Mouse (Mus musculus) neutrophil, adult 5-6 weeks (primary cell): ENCODE data around the gene Lrrc9. TPM values are rescaled to one million over a fixed set of nuclear protein-coding genes. Genes with fewer than 3 reads are reported as not detected.
A peak's percentile ranks its signal among the peaks of the same experiment; 100 is the strongest.

Experiments used
- ATAC-seq: fragments of 151-379, 151-347 bp; 2 replicates; pipeline ENCODE4 v1.8.0; 2017; ENCODE audit warnings: mild to moderate bottlenecking, moderate TSS enrichment; ENCODE audit not compliant: insufficient number of reproducible peaks, poor library complexity, low FRiP score, severe bottlenecking; ENCODE audit errors: extremely low read depth
- total RNA-seq: library from RNA; stranded (forward); fragments of 200-1000 nt; gene quantifications from 2 replicates; pipeline ENCODE4 v1.2.3, GENCODE M21; 2017

The Lrrc9 gene
- total RNA-seq, 1 experiment from 2014 or later = not detected

GRCm38 (mm10) chr12:72465826-72466501 is 24.3 kb downstream of the Lrrc9 start:
- ATAC-seq = no peak

GRCm38 (mm10) chr12:72467269-72467668 is 25.6 kb downstream of the Lrrc9 start:
- ATAC-seq = no peak

DNA sequence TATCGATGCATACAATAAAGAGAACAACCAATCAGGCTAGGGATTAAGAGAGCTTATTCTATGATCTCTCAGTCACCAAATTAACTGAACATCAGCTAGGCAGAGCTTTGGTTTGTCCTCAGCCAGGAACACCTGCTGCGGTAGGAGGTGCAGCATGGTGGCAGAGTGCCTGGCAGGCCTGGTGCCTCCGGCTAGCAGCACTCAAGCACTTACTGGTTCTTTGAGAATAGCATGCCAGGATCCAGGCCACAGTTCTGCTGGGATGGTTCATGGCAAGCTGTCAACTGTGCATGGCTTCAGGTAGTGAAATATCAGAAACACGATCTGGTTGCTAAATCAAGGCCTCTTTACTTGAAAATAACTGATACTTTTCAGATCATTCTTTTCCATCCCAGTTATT is 26.1 kb downstream of the Lrrc9 start:
- no peak for ATAC-seq

DNA sequence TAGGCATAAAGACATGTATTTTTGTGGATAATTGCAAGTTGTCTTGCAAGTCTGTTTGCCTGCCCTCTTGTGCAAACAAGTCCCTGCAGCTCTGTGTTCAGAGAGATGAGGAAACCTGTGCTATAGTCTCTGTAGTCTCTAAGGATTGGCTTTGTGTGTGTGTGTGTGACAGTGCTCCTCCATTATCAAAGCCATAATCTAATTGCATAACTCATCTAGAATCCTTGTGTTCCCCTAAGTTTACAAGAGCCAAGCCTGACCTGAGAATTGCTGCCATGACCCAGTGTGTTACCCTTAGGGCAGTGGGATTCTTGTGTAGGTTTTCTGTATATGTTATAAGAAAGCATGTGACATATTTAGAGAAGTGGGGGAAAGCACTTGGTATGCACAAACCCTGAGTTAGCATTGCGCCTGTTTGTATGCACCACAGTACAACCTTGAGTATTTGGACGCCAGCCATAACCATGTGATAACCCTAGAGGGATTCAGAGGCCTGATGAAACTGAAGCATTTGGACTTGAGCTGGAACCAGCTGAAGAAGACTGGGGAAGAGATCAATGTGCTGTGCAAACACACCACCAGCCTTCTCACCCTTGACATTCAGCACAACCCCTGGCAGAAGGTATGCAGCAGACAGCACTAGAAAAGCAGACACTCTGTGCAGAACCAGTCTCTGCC is 35.2 kb downstream of the Lrrc9 start:
- ATAC-seq = no peak

GRCm38 (mm10) chr12:72482226-72482625 is 40.6 kb downstream of the Lrrc9 start:
- no peak for ATAC-seq

- no peak for ATAC-seq
Measured at GRCm38 (mm10) chr12:72484872-72485271, 43.2 kb downstream of the Lrrc9 start.

DNA sequence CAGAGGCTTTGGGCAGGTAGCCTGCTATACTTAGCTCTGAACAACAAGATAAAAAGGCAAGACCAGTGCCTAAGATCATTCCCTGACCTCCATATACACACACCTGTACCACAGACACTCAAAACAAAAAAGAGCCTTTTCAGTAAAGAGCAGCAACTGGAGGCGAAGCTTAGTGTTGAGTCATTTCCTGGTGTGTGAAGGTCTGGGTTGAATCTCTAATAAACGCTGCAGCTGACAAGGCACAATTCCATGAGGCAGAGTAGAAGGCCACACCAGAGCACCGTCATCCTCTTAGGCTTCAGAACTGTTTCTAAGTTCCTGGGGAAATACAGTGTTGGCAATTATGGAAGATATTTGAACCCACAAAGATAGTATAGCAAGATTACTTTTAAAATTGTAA is 45.8 kb downstream of the Lrrc9 start:
- no peak for ATAC-seq

- ATAC-seq = peak; percentile 58
Measured at GRCm38 (mm10) chr12:72489995-72490394, 48.3 kb downstream of the Lrrc9 start.

- no peak for ATAC-seq
Measured at GRCm38 (mm10) chr12:72491063-72491719, 49.5 kb downstream of the Lrrc9 start.

GRCm38 (mm10) chr12:72496866-72497600 is 55.4 kb downstream of the Lrrc9 start:
- no peak for ATAC-seq

DNA sequence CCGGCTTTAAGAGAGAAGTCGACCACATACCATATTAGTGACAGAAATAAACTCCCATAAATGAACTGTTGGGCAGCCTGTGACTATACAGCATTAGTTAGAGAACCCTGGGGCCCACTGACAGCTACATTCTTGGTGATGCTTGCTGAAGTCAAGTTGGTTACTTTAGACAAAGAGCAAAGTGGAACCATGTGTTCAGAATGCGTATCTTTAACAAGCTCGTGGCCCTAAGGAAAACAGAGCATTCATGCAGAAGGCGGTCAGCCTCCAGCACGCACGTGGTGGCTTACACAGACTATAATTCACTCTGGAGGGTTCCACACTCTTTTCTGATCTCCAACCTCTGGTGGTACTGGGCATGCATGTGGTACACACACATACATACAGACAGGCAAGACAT is 67.9 kb downstream of the Lrrc9 start:
- ATAC-seq = no peak

- no peak for ATAC-seq
Measured at GRCm38 (mm10) chr12:72515446-72515845, 73.8 kb downstream of the Lrrc9 start.

GRCm38 (mm10) chr12:72518114-72518728 is 76.6 kb downstream of the Lrrc9 start:
- no peak for ATAC-seq

DNA sequence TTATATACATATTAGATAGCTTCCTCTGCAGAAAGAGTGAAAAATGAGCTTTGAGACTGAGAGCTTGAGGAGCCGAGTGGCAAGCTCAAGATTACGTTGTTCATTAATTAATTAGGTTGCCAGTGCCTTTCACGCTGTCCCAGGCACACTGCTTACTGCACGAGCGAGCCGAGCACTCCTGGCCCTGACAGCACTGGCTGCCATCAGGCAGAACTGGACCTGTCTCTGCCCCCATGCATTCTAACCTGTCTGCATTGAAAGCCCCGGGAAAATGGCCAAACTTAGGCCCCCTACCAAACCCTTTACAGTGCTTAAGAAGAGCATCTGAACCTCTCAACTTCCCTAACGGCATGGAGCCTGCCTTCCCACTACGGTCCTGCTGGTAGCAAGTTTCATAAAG is 77.7 kb downstream of the Lrrc9 start:
- no peak for ATAC-seq

- no peak for ATAC-seq
Measured at GRCm38 (mm10) chr12:72519855-72520254, 78.2 kb downstream of the Lrrc9 start.

DNA sequence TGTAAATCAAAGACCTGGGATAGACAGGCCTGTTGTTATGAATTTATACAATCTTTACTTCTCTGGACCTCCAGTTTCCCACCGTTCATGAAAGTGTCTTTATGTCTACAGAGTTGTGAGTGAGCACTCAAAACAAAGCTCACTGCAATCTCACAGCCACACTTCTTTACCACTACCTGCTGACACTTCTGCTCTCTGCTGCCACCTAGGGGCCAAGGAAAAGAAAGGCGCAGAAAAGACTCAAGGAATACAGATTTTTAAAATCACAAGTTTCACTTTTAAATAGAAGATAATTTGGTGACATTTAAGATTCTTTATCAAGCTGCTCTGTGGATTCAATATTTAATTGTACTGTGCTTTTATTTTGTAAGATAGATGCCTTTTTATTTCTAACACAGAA is 79.0 kb downstream of the Lrrc9 start:
- ATAC-seq = peak; percentile 82

DNA sequence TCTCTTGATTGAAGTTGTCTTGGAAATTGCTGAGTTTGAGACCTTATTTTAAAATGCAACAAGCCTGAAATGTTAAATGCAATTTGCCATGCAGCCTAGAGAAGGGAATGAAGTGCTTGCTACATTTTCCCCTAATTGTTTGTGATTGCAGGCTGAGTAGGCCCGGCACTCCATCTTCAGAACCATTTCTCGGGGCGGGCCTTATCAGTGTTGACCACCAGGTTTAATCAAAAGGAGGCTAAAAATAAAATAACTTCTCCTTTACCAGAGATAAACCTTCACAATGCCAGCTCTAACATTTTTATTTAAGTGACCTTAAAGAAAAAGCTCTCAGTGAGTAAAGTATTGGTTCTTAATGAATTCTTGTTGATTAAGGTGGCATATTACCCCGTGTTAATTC is 83.9 kb downstream of the Lrrc9 start:
- ATAC-seq = no peak

GRCm38 (mm10) chr12:72532303-72532702 is 90.6 kb downstream of the Lrrc9 start:
- no peak for ATAC-seq

DNA sequence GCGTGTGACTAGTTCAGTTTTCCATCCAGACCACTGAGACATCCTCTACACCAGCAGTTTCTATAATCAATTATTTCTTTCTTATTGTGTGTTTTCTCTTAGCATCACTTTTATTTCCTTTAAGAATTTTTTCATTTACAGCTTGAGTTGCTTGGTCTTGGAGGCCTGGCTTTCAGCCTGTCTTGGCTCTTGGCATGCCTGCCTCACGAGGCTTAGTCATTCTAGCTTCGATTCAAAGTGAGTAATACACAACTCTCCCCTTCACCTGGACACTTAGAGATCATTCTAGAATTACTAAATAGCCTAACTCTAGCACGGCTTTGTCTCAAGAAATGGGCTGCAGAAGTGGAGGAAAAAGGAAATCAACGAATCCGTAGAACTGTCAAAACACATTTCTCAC is 92.3 kb downstream of the Lrrc9 start:
- no peak for ATAC-seq
